Mouse (Mus musculus) spleen, adult 2 months (tissue): ENCODE results near the gene Tgfb2.

ENCODE experiments used
- CTCF ChIP-seq: fragments of 200-500 bp; IDR thresholded peaks from 2 replicates; pipeline ENCODE4 v1.5.1; 2011; ENCODE audit warnings: mild to moderate bottlenecking, inconsistent platforms; ENCODE audit not compliant: insufficient read depth, insufficient read length, insufficient replicate concordance; ENCODE audit errors: extremely low read depth
- POLR2A ChIP-seq: fragments of 200-500 bp; IDR thresholded peaks from 2 replicates; pipeline ENCODE4 v1.6.1; 2011; ENCODE audit warnings: low read depth, low read length, inconsistent platforms

GRCm38 (mm10) chr1:186608116-186608515, 97.7 kb downstream of the Tgfb2 start:
- no peak for TF ChIP-seq CTCF
- no peak for TF ChIP-seq POLR2A
